Mouse (Mus musculus) layer of hippocampus, adult 9-10 months (tissue): ENCODE results near the gene Rsrc2.
A peak's percentile ranks its signal among the peaks of the same experiment; 100 is the strongest.
"Not testable (repeated sequence)": the region's sequence is repeated elsewhere in the genome, so short reads cannot be mapped to it uniquely, and the experiment has no call there.

ENCODE experiments used
- DNase-seq: peaks from one replicate; pipeline ENCODE4 v3.0.0; 2022; ENCODE audit warnings: low spot score

The Rsrc2 gene

DNA sequence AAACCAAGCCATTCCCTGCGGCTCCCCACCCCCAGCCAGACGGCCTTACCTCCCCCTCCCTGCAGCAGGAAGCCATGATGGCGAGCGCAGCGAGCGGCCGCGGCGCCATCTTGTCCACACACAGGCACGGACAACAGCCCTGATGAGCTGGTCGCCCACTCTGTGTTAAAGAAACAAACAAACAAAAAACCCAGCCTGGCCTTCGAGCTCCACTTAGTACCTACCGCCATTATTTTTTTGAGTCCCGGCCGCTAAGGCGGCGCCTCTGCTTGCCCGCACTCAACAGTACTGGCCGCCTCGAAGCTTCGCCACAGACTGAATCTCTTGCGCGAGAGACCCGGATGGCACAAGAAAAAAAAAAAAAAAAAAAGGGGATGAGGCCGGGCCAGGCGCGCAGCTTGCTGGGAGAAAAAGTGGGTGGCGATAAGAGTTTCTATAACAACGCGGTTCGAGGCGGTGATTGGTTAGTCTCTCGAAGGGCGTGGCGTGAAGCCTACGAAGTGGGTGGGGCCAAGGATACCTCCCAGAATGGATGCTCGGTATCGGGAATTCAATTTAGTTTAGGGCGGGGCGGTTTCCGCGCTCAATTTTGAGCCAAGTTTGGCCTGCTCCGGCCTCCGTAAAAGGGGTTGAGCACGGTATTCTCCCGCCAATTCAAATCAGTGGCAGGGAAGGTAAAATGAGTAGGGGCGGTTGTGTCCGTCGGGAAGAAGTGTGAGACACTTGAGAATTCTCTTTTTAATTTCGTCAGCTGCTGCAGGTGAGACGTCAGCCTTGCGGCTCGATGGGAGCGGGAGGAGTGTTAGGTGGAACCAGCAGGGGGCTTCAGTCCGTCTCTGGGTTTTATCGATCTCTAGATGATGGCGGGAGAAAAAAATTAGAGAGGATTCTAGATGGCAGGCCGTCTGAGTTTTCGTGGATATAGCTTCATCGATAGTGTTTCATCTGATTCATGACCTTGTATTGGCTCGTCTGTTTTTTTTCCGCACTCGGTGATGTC, at the start of gene Rsrc2, which contains the start of gene Kntc1:
TSS of gene Rsrc2 (minus strand) at position 350 of the 1,000 bp plus-strand sequence.
TSS of gene Kntc1 (plus strand) at position 652 of the 1,000 bp plus-strand sequence.
- peak; percentile 99 for DNase-seq

DNA sequence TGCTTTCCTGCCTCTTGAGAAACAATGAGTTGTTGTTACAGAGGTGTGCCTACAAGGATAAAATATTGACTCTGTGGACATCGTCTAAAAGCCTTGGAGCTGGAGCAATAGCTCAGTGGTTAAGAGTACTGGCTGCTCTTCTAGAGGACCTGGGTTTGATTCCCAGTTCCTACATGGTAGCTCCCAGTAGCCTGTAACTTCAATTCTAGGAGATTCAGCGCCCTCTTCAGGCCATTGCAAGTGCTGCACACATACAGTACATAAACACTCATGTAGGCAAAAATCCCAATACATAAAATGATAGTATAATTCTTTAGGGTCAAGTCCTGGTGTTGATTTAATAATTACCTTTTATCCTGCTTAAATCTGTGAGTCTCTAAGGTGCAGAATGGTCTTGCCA, 43.9 kb upstream of the Rsrc2 start:
- DNase-seq: no peak

DNA sequence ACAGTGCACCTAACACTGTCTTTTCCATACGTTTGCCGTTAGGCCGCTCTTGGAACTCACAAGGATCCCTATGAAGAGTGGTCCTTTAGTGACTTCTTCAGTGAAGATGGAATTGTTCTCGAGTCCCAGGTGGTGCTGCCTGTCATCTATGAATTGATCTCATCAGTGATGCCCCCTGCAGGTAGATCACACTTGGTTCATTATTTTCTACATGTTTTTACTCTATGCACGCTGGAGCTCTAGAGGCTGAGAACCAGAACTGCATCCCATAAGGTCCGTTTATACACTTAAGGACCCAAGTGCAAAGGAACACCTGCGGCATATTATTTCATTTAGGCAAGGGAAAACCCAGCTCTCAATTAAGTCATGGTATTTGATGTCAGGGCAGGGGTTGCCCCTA, 39.8 kb upstream of the Rsrc2 start:
- DNase-seq: no peak

DNA sequence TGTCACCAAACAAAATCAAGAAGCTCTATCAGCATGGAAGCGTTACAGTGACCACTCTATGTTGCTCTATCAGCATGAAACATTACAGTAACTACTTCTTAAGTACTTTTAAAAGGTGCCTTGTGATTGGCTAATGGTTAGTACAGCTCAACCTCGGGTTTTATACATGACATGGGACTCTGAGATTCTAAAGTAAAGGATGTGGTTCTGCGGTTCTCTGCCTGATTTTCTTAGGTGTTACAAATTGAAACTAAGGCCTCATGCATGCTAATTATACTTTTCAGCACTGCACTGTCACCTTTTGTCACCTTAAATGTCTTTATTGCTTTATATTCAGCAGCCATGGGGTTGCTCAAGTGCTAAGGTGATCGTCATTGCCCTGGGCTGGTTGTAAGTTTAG, 32.6 kb upstream of the Rsrc2 start:
- no peak for DNase-seq

DNA sequence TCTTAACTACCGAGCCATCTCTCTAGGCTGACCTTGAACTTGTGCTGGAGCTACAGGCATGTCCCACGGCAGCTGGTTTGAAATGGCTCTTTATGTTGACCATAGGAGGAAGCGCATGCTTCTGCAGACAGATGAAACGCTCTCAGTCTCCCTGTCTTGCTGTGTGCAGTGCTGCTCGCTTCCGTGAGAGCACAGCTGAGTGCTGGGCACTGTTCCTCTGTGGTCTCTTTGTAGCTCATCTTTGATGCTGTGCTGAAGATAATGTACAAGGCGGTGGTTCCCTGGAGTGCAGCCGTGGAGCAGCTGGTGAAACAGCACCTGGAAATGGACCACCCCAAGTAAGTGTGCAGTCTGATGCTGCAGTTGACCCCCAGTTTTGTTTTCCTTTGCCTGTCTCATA, 31.5 kb upstream of the Rsrc2 start:
- no peak for DNase-seq

DNA sequence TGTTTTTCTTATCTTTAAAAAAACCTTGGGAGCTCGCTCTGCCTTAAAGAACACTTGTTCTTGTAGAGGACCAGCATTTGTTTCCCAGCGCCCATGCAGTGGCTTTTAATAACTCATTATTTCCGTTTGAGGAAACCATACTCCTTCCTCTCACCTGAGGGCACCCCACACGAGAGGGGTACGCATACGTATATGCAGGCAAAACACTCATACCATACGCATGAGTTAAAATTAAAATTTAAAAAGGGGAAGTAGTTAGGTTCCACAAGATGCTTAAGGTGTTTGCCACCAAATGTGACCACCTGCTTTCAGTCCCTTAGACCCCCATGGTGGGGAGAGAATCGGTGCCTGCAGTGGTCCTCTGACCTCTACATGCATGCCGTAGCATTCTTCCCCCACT, 24.2 kb upstream of the Rsrc2 start:
- no peak for DNase-seq

DNA sequence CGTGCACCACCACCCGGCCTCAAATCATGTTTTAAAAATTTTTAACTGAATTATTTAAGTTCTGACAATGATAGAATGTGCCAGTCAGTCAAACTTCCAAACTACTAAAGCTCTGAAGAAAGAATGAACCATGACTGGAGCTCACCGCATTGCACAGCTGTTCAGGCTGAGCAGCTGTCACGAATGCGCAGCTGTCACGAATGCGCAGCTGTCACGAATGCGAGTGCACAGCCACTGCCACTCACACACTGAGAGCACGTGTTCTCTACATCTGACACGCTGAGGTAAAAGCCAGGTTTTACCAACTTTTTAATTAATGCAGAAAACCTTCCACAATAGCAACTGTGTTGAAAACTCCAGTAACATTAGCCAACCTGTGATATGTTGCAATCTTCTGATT, 17.2 kb upstream of the Rsrc2 start:
- DNase-seq: not testable (repeated sequence)

DNA sequence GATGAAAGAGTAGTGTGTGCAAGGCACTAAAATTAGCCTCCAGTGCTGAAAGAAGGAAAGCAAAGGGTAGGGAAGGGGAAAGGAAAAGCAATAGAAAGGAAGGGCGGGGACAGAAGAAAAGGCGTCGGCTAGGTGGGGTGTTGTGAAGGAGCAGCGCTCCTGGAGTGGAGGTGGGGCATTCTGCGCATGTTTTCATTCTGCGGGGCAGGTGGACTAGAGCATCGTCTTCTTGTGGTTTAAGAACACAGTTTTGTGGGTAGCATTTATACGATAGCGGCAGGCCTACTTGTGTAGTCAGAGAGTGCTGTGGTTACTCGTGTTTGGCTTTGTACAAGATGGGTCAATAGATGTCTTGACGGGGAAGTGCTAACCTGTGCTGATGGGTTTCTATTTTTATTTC, 16.3 kb upstream of the Rsrc2 start:
- no peak for DNase-seq

DNA sequence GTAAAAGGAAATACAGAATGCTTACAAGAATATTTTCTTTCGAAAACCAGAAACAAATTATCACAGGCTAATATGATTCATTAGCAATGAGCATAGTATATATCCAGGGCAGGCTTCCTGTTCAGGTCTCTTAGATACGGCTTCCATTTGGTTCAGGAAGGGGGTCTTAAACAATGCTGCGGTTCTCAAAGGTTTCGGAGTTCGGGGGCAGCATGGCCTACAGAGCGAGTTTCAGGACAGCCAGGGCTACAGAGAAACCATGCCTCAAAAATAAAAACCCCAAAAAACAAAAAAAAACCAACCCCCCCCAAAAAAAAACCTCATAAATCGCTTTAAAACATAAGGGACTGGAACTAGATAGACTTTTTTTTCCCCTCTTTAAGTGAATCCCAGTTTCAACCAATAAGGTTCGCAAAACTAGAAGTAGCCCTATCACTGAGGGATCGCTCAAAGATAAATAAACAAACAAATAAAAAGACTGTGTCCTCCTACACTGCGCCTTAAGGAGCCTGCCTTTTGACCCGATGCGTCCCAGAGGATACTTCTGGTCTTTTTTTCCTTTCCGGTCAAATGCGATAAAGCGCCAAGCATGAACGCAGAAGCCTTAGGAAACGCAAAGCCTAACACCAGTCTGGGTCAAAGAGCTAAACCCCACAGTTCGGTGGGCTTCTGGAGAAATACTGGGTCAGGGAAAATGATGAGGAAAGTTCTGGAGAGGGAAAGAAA, 712 bp downstream of the Rsrc2 start:
- no peak for DNase-seq

DNA sequence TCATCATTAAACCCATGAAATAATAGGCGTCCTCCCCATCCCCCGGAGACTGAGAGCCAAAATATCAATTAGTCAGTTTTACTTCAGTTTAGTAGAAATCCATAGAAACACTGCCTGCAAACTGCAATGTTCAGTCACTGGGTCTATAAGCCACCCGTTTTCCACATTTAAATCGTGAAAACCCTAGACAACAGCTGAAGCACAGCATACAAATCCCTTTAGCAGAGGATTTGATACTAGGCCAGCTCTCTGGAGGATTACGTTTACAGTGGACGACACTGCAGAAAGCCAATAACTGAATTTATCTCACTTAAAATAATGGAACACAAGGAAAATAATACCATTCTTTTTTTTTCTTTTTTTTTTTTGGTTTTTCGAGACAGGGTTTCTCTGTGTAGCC, 1.6 kb downstream of the Rsrc2 start:
- no peak for DNase-seq

DNA sequence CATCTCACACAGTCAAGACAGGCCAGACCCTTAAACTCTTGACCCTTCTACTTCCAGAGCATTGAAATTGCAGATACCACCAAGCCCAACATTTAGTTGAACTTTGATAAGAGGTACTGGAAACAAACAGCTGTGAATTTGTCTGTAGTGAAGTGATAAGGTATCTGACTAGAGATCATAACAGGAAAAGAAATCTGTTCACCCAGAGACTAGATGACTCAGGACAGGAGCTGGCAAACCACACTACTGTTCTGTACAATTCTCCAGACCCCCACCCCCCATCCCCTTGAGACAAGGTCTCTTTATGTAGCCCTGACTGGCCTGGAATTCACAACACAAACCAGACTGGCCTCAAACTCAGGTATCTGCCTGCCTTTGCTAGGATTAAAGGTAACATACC, 3.0 kb downstream of the Rsrc2 start:
- no peak for DNase-seq

DNA sequence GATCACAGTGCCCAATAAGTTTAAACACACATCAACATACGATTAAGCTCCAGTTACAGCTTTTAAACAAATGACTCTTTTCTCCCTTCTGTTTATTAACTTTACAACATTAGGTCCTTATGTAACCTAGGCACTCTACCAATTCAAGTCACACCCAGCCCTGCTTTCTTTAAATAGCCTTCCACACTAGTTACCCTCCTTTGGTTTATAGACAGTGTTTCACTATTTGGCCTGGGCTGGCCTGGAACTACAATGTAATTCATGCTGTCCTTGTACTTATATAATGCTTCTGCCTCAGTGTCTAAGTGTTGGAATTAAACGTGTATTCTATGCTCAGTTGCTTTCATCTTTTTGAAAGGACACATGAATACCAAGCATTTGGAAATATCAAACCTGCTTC, 4.9 kb downstream of the Rsrc2 start:
- no peak for DNase-seq

DNA sequence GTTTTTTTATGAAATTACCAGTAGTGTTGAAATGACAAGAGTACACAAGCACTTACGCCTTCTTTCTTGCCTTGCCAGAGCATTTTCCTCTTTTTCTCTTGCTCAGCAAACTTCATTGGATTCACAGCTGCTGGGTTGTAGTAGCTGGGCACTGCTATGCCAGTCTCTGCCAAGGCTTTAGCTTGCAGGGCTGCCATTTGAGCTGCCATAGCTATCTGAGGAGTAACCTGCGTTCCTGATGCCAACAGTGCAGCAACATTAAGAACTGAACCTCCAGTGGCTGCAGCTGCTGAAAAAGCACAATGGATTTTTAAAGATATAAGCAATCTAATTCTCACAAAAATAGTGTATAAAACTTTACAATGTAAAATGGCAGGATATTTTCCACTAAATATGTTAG, 18.2 kb downstream of the Rsrc2 start:
- no peak for DNase-seq

DNA sequence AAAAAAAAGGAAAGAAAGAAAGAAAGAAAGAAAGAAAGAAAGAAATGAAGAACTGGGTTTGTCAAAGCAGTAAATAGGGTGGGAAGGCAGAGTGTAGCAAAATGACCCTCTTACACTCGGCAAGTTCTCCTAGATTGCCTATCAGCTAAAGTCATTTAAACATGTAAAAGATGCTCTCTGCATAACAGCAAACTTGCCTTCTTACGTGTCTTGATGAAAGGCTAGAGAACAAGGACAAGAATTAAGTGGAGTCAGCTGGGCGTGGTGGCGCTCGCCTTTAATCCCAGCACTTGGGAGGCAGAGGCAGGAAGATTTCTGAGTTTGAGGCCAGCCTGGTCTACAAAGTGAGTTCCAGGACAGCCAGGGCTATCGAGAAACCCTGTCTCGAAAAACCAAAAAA, 25.4 kb downstream of the Rsrc2 start:
- not testable (repeated sequence) for DNase-seq

DNA sequence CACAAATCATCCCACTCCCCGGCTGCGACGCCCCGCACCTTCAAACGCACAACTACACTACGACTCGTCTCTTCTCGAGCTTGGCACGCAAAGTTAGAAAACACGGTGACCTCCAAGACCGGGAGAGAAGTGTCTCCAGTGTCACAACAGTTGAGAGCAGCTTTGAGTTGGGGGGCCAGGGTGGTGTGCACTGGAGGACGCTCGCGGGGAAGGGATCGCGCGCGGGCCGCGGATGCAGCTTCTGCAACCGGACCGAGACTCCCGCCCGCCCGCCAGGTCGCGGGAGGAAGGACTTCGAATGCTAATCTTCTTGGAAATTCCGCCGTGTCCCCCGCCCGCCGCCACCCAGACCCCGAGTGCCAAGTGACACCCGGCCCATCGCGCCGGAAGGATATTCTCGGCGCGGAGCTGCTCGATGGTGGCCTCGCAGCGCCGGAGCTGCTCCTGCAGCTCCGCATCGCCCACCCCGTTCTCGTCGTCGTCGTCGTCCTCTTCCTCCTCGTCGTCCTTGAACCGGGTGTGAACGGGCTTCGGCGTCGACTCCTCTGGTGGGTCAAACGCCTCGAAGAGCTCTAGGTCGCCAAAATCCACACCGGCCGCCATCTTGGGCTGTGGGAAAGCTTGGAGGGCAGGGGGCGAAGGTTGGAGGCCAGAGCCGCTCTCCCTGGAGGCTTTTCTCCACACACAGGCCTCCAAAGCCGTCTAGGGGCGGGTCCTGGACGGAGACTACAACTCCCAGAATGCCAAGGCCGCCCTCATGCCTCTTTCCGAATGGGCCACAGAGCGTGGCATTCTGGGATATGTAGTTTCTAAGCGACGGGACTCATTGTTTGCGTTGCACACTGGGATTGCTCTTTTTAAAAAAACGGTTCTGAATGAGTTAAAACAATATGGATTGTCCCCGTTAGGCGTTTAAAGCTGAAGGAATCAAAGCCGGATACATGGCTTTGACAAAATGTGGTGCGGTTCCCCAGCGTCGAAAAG, 28.6 kb downstream of the Rsrc2 start, which contains the start of gene Zcchc8:
TSS of gene Zcchc8 (minus strand) at position 773 of the 984 bp plus-strand sequence.
- peak; percentile 96 for DNase-seq

DNA sequence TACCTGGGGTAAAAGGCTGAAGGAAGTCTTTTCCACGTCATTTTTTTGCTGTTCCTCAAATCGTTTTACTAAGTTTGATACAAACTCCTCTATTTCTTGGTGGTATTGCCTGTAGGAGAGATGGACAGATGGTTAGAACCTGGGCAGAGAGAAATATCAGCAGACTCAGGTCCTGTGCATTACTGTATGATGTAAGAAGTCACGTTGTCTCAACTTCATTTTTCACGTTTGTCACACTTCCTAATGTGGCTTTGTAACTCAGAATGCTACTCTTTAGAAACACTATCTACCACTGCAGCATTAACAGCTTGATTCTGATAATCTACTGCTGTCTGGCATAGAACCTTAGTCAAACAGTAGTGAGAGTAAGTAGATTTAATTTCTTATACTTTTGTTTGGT, 34.6 kb downstream of the Rsrc2 start:
- DNase-seq: no peak

DNA sequence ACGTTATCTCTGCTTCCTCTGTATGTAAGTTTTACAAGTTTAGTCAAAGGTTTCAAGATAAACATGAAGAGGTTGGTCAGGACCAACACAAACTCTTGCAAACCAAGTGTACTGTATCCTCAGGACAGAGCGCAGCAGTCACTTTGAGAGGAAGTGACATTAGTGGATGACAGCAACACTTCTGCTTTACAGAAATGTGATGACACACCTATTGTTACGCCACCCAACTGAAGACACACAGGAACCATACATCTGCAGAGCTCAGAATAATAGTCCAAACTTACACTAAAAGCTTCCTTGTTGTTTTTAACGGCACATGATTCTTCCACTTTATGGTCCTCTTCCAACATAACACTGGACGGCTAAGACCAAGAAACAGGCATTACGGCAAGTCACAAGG, 35.4 kb downstream of the Rsrc2 start:
- no peak for DNase-seq

DNA sequence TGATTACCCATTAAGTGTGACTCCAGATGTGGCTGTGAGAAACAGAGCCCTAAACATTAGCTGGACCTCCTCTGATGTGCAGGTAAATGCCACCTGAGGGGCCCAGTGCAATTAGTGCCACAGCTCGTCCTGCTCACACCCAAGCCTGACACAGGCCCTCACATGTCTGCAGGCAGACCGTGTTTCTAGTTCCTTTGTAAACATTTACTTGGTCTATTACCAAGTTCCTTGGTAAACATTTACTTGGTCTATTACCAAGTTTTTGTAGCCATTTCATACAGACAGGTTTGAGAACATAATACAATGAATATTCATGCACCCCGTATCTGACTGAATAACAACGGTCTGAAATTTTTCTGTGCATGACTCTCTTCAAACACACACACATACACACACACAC, 39.6 kb downstream of the Rsrc2 start:
- no peak for DNase-seq

DNA sequence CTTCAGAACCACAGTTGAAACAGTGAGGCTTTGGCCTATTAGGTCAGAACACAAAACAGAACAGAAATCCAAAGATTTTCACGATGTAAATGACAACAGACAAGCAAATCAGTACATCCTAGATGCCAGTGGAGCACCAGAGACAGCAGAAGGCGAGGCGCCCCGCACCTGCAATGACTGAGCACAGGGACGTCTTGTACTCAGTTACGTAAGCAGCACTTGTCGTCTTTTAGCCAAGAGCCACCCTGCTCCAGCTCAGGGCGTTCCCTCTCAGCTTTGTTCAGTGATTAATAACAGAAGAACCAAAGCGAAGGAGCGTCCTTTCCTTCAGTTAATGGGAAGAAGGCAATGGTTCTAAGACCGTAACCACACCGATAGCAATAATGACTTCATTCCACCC, 40.6 kb downstream of the Rsrc2 start:
- DNase-seq: no peak

DNA sequence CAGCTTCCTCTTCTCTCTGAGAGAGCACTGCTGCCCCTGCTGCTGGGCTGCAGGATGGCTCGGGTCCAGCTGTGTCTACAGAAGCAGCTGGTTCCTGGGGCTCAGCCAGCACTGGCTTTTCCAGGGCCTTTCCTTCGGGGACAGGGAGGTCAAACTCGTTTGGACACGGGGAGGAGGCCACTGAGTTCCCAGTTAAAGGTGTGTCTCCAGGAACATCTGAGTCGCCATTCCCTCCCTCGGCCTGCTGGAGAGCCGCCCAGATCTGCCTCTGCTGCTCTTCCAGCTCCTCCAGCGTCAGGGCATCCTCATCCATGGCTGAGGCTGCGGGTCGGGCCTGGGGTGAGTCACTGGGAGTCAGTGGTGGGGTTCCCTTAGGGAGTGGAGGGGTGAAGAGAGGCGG, 48.6 kb downstream of the Rsrc2 start:
- no peak for DNase-seq

DNA sequence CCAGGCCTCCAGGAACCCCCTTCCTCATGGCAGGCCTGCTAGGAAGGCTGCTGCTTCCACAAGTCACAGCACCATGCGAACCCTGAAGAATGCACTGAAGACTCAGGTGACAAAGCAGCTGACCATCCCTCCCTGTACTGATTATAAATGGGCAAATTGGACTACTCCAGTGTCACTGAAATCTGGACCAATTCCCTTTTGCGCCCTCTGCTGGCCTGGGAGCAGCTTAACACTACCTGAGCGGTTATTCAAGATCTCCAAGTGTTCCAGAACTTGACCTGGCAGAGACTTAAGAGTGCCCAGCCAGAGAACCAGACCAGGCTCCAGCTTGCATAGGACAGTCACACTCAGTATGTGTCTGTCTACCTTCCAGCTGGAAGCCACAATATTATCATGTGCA, 50.0 kb downstream of the Rsrc2 start:
- no peak for DNase-seq

DNA sequence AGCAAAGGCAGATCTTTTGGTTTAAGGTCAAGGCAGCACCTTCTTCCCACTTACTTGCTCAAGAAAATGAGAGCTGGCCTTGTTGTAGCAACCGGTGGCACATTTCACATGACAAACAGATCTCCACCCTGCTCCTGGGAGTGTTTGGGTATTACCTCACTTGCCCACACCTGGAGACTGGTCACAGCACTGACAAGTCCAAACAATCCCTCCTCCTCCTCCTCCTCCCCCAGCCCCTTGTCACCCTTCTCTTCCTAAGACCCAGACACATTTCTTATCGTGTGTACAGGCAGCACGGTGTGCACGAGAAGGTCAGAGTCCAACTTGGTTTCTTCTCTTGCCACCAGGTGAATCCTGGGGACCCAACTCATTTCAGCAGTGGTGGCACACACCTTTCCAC, 52.3 kb downstream of the Rsrc2 start:
- DNase-seq: no peak
